Mouse (Mus musculus) heart, embryonic 12.5 days (tissue): ENCODE data around the gene Ubash3a. TPM values are rescaled to one million over a fixed set of nuclear protein-coding genes. Genes with fewer than 3 reads are reported as not detected.

Experiments used
- ATAC-seq: fragments of 200-750 bp; cut with Nextera tagmentation; 2 replicates; pipeline ENCODE4 v1.8.0; 2017; ENCODE audit warnings: moderate TSS enrichment, moderate library complexity; ENCODE audit not compliant: insufficient number of reproducible peaks, low FRiP score
- H3K27ac ChIP-seq: fragments of 300-500 bp; sonication (generic); 2 replicates; pipeline ENCODE4 v1.5.1; 2016; ENCODE audit warnings: mild to moderate bottlenecking, moderate library complexity; ENCODE audit not compliant: poor library complexity, severe bottlenecking
- H3K27me3 ChIP-seq: fragments of 300-500 bp; sonication (generic); replicated peaks from 2 replicates; pipeline ENCODE4 v1.6.1; 2016; ENCODE audit warnings: mild to moderate bottlenecking, moderate library complexity
- H3K36me3 ChIP-seq: fragments of 300-500 bp; sonication (generic); 2 replicates; pipeline ENCODE4 v1.6.1; 2016; ENCODE audit warnings: mild to moderate bottlenecking, moderate library complexity
- H3K4me1 ChIP-seq: fragments of 300-500 bp; sonication (generic); replicated peaks from 2 replicates; pipeline ENCODE4 v1.6.1; 2016; ENCODE audit warnings: mild to moderate bottlenecking
- H3K4me2 ChIP-seq: fragments of 300-500 bp; sonication (generic); 2 replicates; pipeline ENCODE4 v1.6.1; 2016; ENCODE audit warnings: mild to moderate bottlenecking, moderate library complexity
- H3K4me3 ChIP-seq: fragments of 300-500 bp; sonication (generic); 2 replicates; pipeline ENCODE4 v1.5.1; 2016; ENCODE audit warnings: mild to moderate bottlenecking
- H3K9ac ChIP-seq: fragments of 300-500 bp; sonication (generic); 2 replicates; pipeline ENCODE4 v1.6.1; 2016; ENCODE audit warnings: mild to moderate bottlenecking, moderate library complexity
- H3K9me3 ChIP-seq: fragments of 300-500 bp; sonication (generic); replicated peaks from 2 replicates; pipeline ENCODE4 v1.6.1; 2016; ENCODE audit warnings: mild to moderate bottlenecking, moderate library complexity
- WGBS: fragments of 180-500 bp; shearing (Covaris S2); methylation state at CpG from one replicate; pipeline ENCODE4 v1.1.7; 2016; 5-methylcytosine and 5-hydroxymethylcytosine counted together
- polyA plus RNA-seq: library from polyadenylated mRNA; unstranded; fragments of >200 nt; fragmentation: Nextera tagmentation; extraction: Ambion mirVana; gene quantifications from 2 replicates; pipeline ENCODE4 v1.2.1, GENCODE M21; 2016

Ubash3a gene
- 0.46 and 0.80 TPM in 2 replicates for polyA plus RNA-seq

DNA sequence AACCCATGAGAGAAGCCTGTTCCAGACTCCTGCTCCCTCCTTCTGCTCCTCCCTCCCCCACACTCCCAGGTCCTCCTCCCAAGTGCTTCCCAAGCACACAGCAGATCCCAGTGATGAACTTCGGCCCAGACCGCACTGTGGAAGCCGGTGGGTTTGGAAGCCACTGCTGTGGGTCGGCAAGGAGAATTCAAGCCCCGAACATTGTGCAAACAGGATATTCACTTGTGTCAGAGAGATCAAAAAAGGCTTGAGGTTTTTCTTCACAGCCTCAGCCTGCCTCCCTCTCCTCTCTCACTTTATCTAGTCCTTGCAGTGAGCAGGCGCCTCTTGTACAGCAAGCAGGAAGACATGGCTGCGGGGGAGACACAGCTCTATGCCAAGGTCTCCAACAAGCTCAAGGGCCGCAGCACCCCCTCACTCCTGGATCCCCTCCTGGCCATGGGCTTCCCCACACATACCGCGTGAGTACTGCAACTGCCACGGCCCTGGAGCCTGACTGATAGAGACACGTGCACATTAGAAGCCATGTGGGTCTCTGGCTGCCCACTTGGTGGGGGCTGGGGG lies at the start of gene Ubash3a:
Gene Ubash3a, plus strand, starts transcription at position 103 of the 564 bp plus-strand sequence.
- H3K27ac ChIP-seq: no peak within 1 kb of the TSS
- no peak; the same call in 1 of the 2 replicates for ATAC-seq

DNA sequence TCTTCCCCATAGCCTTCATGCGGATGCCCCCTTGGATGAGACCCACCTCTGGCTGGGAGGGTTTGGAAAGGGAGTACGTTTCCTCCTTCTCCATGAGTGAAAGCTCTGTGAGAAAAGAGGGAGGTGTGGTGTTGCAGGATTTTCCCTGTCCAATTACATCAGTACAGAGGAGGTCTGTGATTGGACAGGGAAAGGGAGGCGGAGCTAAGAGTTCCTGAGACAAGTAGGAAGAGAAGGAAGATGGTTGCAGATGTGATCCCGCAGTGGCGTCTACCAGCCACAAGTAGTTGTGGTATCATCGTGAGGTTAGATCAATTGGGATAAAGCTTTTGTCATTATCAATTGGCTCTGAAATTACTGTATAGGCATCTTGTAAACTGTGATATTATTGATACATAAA lies 49.8 kb upstream of the Ubash3a start:
- Histone ChIP-seq H3K9ac (no peak overlapping the region), H3K9me3 (peaks cover 7% of the 10 kb centered on the region; the same call in 1 of the 2 replicates), H3K36me3 (no peaks in the 10 kb centered on the region), H3K4me3 (no peak overlapping the region), H3K4me2 (no peak overlapping the region), H3K27ac (no peak overlapping the region), H3K4me1 (0 out of 2 replicates have a peak, but pooled peaks cover 6% of the 10 kb centered on the region), H3K27me3 (no peaks in the 10 kb centered on the region)
- WGBS: 74% methylated on average over 6 of the region's 6 CpGs
- no peak for ATAC-seq

More for the DNA sequence above, at the start of gene Ubash3a:
- H3K4me3 ChIP-seq: no peak within 1 kb of the TSS
- no peaks in the 10 kb centered on the region for H3K27me3 ChIP-seq
- peaks cover 7% of the 10 kb centered on the region for H3K4me1 ChIP-seq
- 44% methylated on average over 12 of the region's 12 CpGs for WGBS
- H3K9ac ChIP-seq: no peak within 1 kb of the TSS
- H3K36me3 ChIP-seq: no peaks in the 10 kb centered on the region
- H3K4me2 ChIP-seq: no peak within 1 kb of the TSS
- H3K9me3 ChIP-seq: no peaks in the 10 kb centered on the region

DNA sequence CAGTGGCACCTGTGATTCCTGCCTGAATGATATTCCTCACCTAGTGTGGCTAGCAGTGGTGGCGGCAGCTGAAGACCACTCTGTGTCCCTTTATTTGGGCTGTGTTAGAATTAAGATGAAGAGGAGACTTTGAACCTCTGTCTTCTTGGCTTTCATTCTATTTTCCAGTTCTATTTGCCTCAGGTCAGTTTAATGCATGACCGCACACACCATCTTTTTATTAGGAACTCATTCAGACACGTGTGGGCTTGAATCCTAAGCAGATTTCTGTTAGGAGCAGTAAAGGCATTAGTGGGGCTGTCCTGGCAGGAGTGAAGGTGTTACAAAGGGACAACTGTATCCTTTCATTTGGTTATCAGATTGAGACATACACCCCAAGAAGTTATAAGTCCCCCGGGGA lies 47.4 kb upstream of the Ubash3a start:
- Histone ChIP-seq H3K9me3 (peaks cover 7% of the 10 kb centered on the region; the same call in 1 of the 2 replicates), H3K36me3 (no peaks in the 10 kb centered on the region), H3K4me2 (no peak overlapping the region), H3K27me3 (0 out of 2 replicates have a peak, but pooled peaks cover 8% of the 10 kb centered on the region), H3K27ac (no peak overlapping the region), H3K4me1 (no peaks in the 10 kb centered on the region), H3K4me3 (no peak overlapping the region), H3K9ac (no peak overlapping the region)
- WGBS: 80% methylated on average over 4 of the region's 4 CpGs
- no peak for ATAC-seq

DNA sequence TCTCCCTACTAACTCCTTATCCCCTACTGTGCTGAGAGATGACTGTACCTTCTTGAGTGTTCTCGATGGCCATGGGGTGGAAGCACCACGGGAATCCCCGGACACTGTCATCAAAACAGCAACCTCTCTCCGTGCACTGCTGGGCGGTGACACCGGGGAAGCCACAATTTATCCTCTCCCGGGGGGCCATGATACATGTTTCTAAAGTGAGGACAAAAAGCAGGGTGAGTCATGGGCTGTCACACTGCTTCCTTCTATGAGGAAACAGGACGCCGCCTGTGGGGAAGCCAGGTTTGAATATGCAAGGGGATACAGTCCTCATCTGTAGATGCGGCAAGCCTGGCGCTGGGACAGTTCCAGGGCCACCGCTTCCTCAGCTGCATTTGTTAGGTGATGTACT lies 45.1 kb upstream of the Ubash3a start:
- ATAC-seq: no peak
- 75% methylated on average over 12 of the region's 12 CpGs for WGBS
- H3K4me1 ChIP-seq: no peaks in the 10 kb centered on the region

DNA sequence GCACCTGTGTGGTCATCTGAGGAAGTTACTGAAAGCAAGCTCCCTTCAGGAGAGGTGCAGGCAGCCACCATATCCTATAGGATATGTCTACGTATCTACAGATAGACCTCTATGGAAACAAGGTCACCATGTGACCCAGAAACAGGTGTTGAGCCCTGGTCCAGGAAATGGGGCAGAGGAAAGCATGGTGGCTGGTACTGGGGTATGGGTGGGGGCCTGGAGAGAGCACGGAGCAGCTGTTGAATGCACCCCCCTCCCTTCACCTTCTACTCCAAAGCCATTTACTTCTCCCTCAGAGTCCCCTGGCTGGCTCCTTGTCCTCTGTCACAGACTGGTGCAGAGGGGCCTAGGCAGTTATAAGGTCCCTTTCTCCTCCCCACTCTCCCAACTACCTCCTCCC lies 43.9 kb upstream of the Ubash3a start:
- ATAC-seq: no peak
- H3K36me3 ChIP-seq: no peaks in the 10 kb centered on the region
- WGBS: 73% methylated on average over 2 of the region's 2 CpGs
- no peak overlapping the region for H3K4me3 ChIP-seq
- H3K9me3 ChIP-seq: peaks cover under 1% of the 10 kb centered on the region; the same call in 1 of the 2 replicates
- no peak overlapping the region for H3K27ac ChIP-seq
- H3K27me3 ChIP-seq: 0 out of 2 replicates have a peak, but pooled peaks cover 11% of the 10 kb centered on the region
- no peak overlapping the region for H3K9ac ChIP-seq
- no peaks in the 10 kb centered on the region for H3K4me1 ChIP-seq
- no peak overlapping the region for H3K4me2 ChIP-seq

More for the DNA sequence above, 45.1 kb upstream of the Ubash3a start:
- no peak overlapping the region for H3K4me2 ChIP-seq
- peaks cover 7% of the 10 kb centered on the region; the same call in 1 of the 2 replicates for H3K9me3 ChIP-seq
- H3K4me3 ChIP-seq: no peak overlapping the region
- 0 out of 2 replicates have a peak, but pooled peaks cover 11% of the 10 kb centered on the region for H3K27me3 ChIP-seq
- H3K9ac ChIP-seq: no peak overlapping the region
- H3K27ac ChIP-seq: no peak overlapping the region
- no peaks in the 10 kb centered on the region for H3K36me3 ChIP-seq

DNA sequence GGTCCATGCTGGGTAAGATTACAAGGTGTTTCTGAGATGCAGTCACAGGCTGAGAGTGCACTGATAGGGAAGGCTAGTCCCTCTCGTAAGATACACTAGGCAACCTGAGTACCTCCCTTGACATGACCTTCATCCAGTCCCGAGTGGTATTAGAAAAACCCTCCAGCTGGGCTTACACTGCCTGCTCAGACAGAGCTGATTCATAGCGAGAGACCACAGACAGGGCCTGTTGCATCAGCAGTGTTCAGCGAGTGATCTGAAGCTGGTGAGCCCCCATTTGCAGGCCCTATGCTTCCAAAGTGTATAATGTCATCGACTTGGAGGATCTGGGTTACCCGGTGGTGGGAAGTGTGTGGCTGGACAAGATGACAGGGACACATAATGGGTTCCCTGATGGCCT lies 42.5 kb upstream of the Ubash3a start, which contains the start of gene Tff1:
Gene Tff1, minus strand, starts transcription at position 151 of the 400 bp plus-strand sequence.
- Histone ChIP-seq H3K27ac (no peak within 1 kb of the TSS), H3K4me2 (no peak within 1 kb of the TSS), H3K27me3 (0 out of 2 replicates have a peak, but pooled peaks cover 11% of the 10 kb centered on the region), H3K9ac (no peak within 1 kb of the TSS), H3K36me3 (no peaks in the 10 kb centered on the region), H3K9me3 (no peaks in the 10 kb centered on the region), H3K4me1 (no peaks in the 10 kb centered on the region), H3K4me3 (no peak within 1 kb of the TSS)
- 60% methylated on average over 6 of the region's 6 CpGs for WGBS
- ATAC-seq: no peak

DNA sequence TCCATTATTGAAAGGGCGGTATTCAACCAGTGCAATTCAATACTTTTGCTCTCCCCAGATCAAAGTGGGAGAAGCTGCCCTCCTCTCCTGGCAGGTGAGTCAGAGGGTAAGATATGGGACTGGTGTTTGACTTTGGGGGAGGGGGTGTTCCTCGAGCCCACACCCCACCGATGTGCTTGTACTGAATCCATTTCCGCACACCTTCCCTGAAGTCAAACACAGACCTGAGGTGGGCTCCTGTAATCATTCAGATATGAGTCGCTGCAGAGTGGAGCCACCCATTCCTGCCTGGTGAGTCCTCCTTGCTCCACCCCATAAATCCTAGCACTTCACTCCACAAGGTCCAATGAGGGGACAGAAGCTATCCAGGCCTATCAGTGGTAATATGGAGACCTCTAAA lies 37.9 kb upstream of the Ubash3a start:
- Histone ChIP-seq H3K4me3 (no peak overlapping the region), H3K27me3 (0 out of 2 replicates have a peak, but pooled peaks cover 4% of the 10 kb centered on the region), H3K9ac (no peak overlapping the region), H3K27ac (no peak overlapping the region), H3K36me3 (no peaks in the 10 kb centered on the region), H3K9me3 (peaks cover 4% of the 10 kb centered on the region; the same call in 1 of the 2 replicates), H3K4me2 (no peak overlapping the region), H3K4me1 (no peaks in the 10 kb centered on the region)
- 77% methylated on average over 5 of the region's 5 CpGs for WGBS
- ATAC-seq: no peak

DNA sequence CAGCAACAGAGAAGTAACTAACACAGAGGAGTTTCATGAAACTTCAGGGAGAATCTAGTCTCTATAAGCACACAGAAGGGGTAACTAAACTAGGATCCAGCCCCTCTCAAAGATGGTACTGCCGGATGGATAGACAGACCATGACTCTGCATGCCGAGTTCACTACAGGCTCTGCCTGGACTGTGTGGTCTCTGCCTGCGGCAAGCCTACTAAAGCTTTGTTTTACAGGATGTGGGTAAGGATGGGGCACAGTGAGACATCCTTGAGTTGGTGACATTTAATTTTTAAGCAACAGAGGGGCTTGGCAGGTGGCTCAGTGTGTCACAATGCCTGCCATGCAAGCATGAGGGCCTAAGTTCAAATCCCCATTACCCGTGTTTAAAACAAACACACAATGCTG lies 31.4 kb upstream of the Ubash3a start:
- H3K9ac ChIP-seq: no peak overlapping the region
- peaks cover 13% of the 10 kb centered on the region; the same call in 1 of the 2 replicates for H3K27me3 ChIP-seq
- H3K9me3 ChIP-seq: peaks cover 4% of the 10 kb centered on the region; the same call in 1 of the 2 replicates
- 82% methylated on average over 4 of the region's 4 CpGs for WGBS
- no peak overlapping the region for H3K4me2 ChIP-seq
- H3K27ac ChIP-seq: no peak overlapping the region
- no peak overlapping the region for H3K4me3 ChIP-seq
- ATAC-seq: no peak
- no peaks in the 10 kb centered on the region for H3K36me3 ChIP-seq
- no peaks in the 10 kb centered on the region for H3K4me1 ChIP-seq

DNA sequence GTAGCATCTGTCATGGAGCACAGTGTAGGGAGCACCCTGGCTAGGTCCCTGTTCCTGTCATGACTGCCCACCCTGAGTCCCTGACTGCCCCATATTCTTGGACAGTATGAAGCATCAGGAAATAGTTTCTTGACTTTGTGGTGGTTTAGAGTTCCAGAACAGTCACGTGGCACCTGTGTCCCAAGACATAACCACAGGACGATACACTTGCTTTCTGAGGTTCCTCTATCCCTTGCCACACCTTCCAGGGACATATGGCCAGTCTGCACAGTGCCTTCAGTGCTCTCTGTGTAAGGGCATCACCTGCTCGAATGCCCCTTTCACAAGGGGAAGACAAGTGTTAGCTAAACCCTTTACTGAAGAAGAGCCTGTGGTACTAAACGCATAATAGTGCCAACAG lies 26.2 kb upstream of the Ubash3a start:
- Histone ChIP-seq H3K27ac (no peak overlapping the region), H3K9me3 (no peaks in the 10 kb centered on the region), H3K36me3 (no peaks in the 10 kb centered on the region), H3K4me2 (no peak overlapping the region), H3K4me3 (no peak overlapping the region), H3K9ac (no peak overlapping the region), H3K4me1 (no peaks in the 10 kb centered on the region), H3K27me3 (peaks cover 13% of the 10 kb centered on the region; the same call in 1 of the 2 replicates)
- WGBS: 76% methylated on average over 4 of the region's 4 CpGs
- ATAC-seq: no peak

DNA sequence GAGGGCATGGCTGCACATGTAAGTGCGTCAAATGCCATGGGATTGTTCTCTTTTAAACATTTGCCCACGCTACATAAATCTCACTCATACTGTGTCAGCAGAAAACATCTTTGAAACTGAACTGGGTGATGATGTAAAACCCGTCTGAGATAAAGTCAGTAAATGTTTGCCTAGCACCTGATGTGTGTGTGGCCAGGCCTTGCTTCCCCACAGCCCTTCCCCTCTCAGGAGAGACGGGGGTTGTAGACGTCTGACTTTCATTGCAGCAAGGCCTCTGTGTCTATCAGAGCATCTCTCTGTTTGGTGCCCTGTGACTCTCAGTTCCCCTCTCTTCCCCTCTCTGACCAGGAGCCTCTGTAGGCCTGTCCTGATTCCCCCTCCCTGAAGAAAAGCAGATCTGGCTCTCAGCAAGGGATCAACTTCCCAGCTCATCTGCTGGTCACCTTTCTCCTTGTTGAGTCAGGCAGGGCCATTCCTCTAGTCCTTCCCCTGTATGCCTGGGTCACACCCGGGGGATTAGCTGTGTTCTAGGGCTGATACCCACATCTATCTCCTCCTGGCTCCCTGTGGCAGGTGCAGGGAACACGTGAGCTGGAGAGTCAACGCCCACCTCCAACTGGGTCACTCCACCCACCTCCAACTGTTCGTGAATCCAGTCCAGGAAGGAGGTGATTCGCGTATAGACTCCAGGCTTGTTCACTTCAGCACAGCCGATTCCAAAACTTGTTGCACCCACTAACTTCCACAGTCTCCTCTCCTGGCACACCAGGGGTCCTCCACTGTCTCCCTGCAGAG lies 24.3 kb upstream of the Ubash3a start:
- Histone ChIP-seq H3K9ac (no peak overlapping the region), H3K9me3 (no peaks in the 10 kb centered on the region), H3K4me2 (no peak overlapping the region), H3K4me3 (no peak overlapping the region), H3K27ac (no peak overlapping the region), H3K27me3 (peaks cover 10% of the 10 kb centered on the region; the same call in 1 of the 2 replicates), H3K36me3 (no peaks in the 10 kb centered on the region), H3K4me1 (no peaks in the 10 kb centered on the region)
- 64% methylated on average over 12 of the region's 12 CpGs for WGBS
- no peak for ATAC-seq

DNA sequence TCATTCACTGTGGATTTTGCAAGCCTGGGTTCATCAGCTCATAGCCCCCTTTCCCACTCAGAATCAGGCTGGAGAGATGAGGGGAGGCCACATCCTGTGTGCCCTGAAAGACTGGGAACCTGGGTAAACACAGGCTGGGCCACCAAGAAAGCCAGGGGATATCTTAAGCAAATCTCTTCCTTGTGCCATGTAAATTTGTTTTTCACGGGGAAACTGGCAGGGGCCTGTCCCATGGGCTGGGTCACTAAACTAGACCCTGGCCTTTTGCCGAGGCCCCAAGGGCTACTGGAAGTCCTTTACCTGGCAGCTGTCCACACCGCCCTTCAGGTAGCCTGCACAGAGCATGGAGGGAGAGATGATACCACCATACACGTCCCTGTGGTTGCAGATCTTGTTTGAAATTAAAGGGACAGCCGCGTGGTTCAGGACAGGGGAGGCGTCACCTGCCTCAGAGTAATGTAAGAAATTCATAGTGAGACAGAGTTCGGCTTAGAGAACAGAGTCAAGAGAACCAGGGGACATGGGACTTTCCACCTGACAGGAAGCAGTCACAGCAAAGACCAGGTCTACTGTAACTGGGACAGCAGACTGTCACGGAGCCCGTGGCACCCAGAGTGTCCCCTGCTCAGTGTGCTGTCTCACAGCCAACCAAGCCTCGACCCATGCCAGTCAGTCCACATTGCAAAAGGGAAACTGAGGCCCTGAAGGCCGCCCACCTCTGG lies 23.2 kb upstream of the Ubash3a start:
- 0 out of 2 replicates have a peak, but pooled peaks cover 10% of the 10 kb centered on the region for H3K27me3 ChIP-seq
- H3K36me3 ChIP-seq: no peaks in the 10 kb centered on the region
- no peak overlapping the region for H3K9ac ChIP-seq
- ATAC-seq: no peak
- no peak overlapping the region for H3K4me2 ChIP-seq
- no peaks in the 10 kb centered on the region for H3K9me3 ChIP-seq
- H3K4me1 ChIP-seq: no peaks in the 10 kb centered on the region
- H3K4me3 ChIP-seq: no peak overlapping the region
- 68% methylated on average over 12 of the region's 12 CpGs for WGBS
- no peak overlapping the region for H3K27ac ChIP-seq
